Mouse (Mus musculus) urinary bladder, postnatal 4 days (tissue): ENCODE data around the gene Uba52.
A peak's percentile ranks its signal among the peaks of the same experiment; 100 is the strongest.

Experiments
- DNase-seq, 2 experiments: peaks; one replicate each; pipeline ENCODE4 v3.0.0; 2021 to 2022; ENCODE audit warnings: low spot score in 2 of 2

Gene Uba52

DNA sequence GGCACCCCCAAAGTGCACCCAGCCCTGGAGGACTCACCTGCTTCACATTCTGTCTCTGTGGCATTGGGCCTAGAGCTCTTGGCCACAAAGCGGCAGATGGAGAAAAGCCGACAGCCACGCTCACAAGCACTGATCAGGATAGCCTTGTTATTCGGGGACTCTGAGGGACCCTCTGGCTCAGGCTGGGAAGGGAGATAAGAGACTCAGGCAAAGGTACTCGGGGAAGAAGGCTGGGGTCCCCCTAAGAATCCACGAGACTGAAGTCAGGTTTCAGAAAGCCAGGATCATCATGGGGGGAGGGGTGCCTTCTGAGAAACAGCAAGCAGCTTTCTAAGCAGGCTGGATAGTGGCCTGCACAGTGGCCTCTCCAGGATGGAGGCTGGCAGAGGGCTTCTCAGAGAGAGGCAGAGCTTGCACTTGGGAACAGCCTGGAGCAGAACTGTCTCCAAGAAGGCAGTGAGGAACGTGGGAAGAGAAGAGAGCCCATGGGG is 24.4 kb downstream of the Uba52 start:
- no peak for DNase-seq

DNA sequence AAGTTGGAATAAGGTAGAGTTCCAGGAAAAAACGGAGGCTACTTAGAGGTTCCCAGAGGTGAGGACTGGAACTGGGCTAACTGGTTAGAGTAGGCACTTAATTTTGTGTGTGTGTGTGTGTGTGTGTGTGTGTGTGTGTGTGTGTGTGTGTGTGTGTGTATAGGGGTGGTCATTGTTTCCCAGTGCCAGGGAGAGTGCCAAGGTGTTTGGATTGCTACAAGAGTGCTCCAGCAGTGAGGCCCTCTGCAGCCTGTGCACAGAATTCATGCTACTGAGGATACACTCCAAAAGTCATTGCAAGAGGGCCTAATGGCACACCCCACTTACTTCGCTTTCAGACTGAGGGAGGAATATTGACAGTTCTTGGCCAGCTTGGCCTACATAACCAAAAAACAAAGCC is 27.7 kb downstream of the Uba52 start:
- DNase-seq = no peak

DNA sequence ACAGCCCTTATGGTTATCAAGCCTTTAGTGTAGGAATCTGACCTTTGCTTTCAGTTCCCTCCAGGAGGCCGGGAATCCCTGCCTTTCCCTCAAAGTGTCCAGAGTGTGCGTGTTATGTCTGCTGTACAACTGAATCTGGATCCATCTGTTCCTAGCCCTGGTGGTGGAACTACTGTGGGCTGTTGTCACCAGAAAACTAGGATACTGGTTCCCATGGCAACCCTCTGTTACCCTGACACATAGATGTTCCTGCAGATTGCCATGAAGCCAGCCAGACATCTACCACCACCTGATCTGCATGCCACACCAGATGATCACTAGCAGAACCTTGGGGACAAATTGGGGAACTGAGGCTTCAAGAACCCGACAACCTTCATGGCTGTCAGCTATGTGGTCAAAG is 28.7 kb downstream of the Uba52 start:
- no peak for DNase-seq

DNA sequence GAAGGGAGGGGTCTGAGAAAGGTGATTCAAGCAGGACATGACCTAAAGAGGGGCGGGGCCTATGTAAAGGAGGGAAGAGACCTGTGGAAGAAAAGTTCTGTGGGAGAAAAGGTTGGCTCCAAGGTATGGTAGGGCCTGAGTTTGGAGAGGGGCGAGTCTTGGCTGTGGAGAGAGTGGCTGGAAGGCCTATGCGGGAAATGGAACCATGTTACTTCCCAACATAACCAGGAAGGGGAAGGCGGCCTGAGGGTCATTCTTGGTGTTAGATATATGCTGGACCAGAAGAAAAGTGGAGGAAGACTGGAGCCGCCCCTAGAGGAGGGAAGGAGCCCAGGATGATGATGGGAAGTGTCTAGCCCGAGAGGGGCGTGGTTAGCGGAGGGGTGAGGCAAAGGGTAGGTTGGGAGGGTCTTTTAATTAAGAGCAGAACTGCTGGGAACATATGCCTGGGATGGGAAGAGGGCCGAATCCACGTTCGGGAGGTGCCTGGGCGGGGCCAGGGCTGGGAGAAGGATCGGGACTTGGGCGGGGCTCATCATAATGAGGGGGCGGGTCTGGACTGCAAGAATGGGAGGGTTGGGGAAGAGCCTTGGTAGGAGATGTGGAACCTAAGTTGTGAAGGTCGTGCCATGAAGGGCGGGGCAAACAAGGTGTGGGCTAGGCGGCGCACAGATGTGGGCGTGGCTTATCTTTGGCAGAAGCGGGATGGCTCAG is 33.2 kb downstream of the Uba52 start:
- no peak for DNase-seq

DNA sequence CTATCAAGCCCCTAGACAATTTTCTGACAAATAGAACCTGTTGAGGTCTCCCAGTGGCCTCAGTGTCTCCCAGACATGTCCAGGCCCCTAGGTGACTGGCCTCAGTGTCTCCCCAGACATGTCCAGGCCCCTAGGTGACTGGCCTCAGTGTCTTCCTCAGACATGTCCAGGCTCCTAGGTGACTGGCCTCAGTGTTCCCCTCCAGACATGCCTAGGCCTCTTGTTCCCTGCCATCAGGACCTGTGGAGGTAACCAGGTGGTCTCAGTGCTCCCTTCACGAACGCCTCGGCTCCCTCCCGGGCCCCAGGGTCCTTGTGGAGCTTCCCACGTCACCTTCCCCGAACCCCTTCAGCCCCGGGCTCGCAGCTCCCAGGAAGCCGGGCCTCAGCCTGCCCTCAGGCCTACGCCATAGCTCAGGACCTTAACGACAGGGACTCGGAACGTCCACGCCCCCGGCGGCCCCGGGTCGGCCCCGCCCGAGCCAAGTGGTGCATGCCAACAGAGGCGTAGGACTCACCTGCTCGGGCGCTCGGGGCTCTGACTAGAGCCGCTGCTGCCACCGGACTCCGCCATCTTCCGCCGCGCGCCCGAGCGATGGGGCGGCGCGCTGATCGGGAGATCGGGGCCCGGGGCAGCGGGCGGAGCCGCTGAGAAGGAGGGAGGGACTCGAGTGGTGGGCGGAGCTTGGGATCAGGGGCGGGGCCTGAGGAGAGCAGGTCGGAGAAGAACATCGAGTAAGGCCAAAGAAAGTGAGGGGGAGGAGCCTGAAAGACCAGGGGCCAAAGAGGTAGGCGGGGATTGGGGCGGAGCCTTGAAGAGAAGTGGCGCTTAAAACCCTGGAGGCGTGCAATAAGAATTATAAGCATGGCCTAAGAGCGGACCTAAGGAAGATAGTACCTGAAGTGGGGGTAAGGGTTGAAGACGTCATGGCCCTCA is 34.0 kb downstream of the Uba52 start, which contains the start of gene Klhl26:
Klhl26 (minus strand) TSS at position 636 of the 936 bp plus-strand sequence.
- peak; percentile 93 to 99 for DNase-seq

DNA sequence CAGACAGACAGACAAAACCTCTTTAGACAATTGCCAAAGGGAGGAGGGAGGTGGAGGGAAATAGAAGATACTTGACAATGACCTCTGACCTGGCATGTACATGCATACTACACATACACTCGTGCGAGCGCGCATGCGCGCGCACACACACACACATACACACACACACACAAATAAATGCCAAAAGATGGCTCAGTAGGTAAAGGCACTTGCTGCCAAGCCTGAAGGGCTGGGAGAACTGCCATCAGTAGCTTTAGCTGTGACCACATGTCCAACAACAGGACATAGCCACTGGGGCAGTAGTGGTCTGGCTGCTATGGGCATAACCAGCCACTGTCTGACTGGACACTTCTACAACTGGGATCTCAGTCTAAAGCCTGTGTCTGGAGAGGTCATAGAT is 38.7 kb downstream of the Uba52 start:
- no peak for DNase-seq

DNA sequence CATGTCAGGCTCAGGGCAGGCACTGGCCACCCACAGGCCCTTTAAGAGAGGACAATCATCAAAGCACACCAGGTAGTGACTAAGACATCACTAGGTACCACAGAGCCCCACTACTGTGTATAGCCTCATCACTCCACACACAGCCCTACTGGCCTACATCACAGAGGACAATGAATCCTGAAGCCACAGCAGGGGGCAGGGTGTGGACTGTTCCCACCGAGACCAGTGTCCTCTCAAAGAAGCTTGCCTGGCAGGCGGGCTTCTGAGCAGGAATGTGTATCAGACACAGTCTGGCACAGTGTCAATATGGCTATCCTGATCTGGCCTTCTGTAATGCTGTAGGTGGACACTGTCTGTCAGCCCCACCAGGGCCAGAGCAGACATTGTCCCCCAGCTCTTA is 40.7 kb downstream of the Uba52 start:
- no peak for DNase-seq

DNA sequence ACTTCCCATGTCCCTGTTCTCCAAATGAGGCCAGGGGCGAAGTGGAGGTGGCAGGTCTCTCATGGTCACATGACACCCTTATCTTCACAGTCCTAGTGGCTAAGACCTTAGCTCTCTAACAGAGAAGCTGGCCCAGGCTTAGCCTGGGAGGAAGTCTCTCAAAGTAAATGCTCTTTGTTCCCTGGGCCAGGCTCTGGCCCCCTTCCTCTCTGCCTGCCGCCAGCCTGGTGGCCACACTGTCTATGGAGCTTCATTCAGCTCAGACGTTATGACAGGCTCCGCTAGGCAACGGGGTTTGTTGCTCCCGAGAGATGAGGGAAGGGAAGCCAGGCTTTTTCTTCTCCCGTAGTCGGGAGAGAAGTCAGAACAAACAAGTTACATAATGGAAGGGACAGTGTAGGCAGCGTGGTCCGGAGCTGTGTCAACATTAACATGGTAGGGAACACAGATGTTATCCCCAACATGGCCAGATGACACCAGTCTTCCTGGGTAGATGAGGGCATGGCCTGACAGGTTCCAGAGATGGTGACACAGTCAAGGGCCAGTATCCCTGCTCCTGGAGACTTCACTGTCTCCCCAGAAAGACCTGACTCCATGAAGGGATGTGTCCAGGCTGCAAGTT is 41.2 kb downstream of the Uba52 start:
- DNase-seq = no peak

DNA sequence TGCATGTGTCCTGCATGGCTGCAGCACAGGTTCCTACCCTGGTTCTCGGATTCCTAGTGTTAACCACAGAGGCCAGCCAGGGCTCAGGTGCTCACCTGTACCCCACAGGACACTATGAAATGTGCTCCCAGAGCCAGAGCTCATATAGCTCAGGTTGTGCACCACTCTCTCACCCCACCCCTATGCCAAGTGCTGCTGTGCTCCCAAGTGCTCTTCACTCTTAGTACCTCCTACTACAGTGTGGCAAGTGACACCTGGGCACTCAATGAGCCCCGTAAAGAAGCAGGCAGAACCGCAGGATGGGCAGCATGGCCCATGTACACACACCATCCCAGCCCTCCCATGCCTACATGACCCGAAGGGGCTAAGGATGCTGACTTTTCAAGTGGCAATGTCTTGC is 41.9 kb downstream of the Uba52 start:
- no peak for DNase-seq

DNA sequence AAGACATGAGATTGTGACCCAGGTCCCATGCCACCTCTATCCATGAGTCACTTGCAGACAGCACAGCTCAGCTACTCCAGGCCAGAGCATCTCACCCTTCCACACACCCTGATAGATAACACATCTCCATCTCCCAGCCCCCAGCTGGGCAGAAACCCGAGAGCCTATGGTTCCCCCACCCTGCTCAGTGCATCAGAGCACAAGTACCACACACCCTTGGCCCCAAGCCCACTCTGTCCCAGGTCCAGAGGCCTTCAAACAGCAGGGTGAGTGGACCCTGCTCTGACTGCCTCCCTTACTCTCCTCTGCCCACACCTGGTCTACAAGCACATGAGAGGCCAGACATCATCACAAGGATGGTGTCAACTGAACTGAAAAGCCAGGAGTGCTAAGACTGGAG is 42.7 kb downstream of the Uba52 start:
- DNase-seq = no peak

DNA sequence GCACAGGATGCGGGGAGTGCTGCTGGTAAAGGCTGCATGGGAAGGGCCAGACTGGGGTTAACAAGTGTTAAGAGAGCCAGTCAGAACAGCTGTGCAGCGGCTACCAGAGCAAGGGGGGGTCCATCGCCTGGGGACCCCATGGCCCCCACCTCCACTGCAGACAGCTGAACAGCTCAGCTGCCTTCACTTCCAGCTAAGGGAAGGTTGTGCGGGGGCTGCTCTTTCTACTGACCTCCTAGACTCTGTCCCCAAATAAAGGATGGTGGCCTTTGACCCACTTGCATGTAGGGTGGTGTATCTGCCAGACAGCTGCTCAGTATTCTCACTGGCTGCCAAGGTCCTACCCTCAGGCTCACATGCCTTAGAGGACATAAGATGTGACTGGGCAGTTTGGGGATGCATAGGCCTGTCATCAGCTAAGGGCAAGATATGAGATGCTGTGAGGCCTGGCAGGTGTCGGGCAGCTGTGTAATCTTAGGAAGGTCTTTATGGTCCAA is 43.3 kb downstream of the Uba52 start:
- DNase-seq = no peak

DNA sequence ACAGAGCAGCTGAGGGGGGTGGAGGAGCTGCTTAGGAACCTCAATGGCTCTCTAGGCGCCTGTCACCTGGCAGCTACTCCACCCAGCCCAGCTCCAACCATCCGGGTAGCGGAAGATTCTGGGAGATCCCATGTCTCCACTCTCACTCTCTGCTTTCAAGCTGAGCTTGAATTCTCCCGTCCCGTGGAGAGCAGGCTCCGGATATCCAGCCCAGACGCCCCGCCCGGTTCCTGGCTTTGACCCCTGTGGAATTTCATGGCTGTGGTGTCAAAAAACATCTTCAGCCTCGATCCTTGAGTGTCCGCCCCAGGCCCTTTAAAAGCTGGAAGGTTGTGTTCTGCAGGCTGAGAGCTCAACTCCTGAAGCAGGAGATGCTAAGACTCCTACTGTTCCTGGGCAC is 43.8 kb downstream of the Uba52 start:
- no peak for DNase-seq

DNA sequence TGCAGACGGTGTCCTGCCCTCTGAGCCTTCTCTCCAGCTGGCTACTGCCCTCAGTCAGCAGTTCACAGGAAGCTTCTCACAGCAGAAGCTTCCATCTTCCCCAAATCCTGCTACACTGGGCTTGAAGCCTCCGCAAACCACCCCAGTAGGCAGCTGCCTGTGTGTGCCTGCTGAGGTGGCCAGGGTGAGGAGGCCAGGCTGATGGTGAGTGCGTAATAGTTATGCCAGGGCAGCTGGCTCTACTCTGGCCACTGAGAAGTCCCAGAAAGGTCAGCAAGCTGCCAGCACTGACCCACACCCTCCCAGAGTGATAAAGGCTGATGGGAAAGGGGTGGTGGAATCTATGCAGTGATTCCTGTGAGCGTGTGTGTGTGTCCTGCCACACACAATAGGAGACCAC is 44.3 kb downstream of the Uba52 start:
- DNase-seq = no peak

DNA sequence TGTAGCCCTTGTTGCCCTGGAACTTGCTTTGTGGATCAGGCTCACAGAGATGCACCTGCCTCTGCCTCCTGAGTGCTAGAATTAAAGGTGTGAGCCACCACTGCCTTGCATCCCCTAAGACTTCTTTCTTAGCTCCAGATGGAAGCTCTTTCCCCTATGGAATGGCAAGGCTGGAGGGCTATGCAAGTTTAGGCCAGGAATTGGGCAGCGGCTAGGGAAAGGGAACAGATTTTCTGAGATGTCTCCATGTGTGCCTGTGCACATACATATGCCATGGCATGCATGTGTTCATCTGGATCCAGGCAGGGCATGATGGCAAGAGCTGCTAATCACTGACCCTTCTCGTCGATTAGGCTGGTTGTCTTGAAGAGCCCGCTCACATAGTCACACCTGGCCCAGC is 44.9 kb downstream of the Uba52 start:
- DNase-seq = no peak

DNA sequence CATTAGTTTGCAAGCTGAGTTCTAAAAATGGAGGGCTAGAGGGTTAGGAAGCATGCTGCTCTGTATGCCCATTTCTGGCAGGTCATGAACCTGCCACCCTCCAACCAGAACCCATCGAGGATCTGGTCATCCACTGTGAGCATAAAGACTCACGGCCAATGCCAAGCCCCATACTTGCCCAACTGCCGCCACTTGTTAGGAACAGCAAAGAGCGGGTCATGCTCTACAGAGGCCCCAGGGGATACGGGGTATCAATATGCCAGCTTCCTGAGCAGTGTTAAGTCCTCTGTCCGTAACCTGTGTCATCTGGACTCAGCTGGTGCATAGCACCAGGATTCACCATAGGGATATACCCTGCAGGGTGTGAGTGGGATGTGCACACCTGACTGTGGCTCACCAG is 46.4 kb downstream of the Uba52 start:
- DNase-seq = no peak

DNA sequence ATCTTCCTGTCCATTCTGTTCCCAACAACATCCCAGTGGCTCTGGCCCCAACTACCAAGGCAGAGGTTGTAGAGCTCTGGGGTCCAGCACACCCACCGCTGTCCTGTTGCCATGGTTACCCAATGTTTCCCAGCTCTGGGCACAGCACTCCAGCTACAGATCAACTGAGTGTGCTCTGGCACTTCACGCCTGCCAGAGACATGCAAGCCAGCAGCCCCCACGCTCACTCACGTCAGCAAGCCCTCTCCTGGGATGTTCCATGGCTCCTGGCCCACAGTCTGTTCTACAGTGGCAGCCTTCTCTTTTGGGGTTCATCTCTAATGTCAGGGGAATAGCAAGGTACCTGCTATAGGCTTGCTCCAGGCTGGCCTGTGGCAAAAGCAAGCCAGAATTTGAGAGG is 47.3 kb downstream of the Uba52 start:
- no peak for DNase-seq

DNA sequence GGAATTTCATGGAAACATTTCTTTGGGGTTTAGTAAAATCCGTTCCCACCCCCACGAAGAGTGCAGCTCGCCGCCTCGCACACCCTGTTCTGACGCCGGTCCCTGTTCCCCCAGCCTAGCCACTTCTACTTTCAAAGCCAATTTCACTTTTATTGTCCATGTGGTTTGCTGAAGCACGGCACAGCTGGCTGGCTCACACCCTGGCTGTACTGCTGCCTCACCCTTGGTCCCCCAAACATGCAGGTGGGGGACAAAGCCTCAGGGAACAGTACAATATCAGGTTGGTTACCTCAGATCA is 48.1 kb downstream of the Uba52 start:
- DNase-seq = no peak

DNA sequence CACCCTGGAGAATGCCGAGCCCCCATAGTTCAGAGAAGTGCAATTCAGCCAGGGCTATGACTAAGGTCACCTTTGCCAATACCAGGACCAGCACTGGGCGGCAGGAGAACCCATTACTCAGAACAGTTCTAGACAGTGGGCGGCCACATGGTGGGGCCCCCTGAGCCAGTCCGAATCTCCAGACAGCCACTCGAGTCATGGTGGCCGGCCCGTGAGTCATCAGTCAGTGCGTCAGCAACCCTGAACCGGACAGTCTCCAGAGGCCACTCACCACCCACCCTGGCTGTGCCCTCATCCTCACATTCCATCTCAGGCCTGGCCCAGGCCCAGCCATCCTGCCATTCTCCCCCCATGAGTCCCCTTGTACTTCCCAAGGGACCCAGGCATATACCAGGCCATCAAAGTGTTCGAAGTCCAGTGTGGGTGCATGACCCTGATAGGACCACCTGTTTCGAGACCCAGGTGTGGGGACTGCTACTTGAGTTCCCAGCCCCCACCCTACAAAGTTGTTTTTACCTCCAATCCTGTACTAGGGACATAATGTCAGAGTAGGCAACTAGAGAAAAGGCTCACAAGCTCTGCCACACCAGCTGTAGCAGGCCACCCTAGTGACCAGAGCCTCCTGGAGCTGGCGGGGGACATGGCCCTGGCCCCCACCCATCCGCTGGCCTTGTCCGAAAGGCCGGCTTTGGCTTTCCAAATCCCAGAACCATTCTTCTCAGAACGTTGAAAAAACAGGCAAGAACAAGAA is 48.7 kb downstream of the Uba52 start:
- no peak for DNase-seq

DNA sequence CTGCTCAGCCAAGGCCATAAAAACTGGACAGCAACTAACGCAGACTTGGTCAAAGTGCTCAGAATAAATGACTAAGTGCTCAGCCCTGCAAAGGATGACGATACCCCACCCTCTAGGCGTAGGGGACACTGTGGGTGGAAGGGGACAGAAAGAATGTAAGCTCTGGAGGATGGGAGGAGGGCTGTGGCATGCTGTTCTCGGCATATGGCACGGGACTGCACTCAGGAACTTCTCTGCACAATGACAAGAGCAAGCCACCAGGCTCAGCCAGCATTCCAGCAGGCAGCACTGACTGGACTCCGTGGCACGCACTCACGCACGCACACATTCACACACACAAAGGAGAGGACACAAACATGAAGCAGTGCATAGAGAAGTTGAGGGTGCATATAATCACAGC is 50.0 kb downstream of the Uba52 start:
- DNase-seq = no peak

DNA sequence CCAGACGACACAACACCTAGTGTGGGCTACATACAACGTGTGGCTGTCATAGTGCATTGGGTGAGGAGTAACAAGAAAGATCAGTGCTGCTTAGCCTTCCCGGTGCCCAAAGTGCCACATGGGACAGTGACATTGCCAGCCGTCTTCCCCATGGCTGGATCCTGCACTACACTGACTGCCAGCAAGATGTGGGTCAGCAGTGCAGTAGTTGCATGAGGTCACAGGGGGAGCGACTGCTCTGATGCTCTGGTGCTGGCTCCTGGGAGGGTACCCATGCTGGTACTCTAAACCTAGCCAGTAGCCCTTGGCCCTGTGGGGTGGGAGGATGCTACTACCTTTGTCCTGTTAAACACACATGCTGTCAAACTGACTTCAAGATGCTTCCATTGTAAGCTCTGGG is 50.4 kb downstream of the Uba52 start:
- no peak for DNase-seq

DNA sequence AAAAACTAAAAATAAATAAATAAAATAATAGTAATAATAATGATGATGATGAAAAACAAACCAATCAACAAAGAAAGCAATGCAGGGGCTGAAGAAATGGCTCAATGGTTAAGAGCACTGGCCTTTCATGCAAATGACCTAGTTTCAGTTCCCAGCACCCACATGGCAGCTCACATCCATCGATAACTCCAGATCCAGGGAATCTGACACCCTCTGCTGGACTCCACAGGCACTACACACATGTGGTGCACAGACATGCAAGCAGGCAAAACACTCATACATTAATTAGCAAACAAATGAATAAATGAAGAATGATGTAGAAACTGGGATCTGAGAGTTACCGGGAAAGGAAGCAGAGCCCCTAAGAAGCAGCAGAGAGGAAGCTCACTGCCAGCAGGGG is 51.0 kb downstream of the Uba52 start:
- DNase-seq = no peak

DNA sequence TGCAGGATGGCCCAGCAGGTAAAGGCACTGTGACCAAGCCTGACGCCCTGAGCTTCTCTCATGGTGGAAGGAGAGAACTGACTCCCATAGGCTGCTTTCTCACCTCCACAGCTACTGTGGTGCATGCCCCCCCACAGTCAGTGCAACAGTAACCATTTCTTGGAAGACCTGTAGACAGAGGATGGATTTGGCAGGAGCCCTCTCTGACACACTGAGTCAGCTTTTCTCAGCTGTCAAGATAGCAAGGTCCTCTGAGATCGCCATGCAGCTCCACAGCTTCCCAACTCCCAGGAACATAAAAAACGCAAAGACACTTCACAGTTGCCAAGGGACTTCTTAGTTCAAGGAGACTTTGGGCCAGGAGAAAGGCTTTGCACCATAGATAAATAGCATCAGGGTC is 52.1 kb downstream of the Uba52 start:
- no peak for DNase-seq
